Mouse (Mus musculus) ovary, postnatal 36 days (tissue): ENCODE results near the gene Gpr119.
A peak's percentile ranks its signal among the peaks of the same experiment; 100 is the strongest.

Source experiments
- DNase-seq: peaks from one replicate; pipeline ENCODE4 v3.0.0; 2022; ENCODE audit warnings: low spot score, mixed read lengths

The Gpr119 gene

DNA sequence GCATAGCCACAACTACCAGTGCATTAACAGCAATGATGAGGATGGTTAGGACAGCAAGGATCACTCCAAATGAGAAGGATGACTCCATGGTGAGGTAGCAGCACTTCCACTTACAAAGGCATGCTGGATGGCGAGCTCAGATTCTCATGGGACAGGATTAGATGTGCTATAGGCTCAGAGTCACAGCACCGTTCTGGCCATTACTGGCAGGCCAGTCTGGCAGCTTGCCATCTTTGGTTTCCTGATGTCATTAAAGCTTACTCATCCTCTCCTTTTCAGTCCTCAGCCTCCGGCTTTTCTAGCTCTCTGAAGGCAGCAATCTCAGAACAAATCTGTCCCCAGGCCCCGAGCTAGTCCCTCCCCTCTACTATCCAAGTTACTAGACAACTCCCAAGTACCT, at the start of gene Gpr119:
Gene Gpr119 (minus strand): TSS at position 308 of the 400 bp plus-strand sequence.
- DNase-seq = no peak

DNA sequence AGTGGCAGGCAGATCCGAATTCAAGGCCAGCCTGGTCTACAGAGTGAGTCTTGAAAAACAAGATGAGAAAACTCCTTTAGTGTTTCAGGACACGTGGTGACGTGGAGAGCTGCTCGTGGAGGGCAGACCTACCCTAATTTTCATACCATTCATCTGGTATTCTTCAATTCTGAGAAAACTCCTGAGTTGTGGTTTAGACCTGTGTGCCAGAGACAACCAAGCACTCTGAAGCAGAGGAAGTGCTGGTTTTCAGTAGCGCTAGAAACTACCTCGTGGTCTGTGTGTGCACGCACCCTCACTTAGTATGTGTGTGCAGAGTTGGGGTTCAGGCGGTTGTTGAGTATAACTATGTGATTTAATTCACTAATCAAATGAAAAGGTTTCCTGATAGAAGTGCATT, 38.6 kb upstream of the Gpr119 start:
- no peak for DNase-seq

DNA sequence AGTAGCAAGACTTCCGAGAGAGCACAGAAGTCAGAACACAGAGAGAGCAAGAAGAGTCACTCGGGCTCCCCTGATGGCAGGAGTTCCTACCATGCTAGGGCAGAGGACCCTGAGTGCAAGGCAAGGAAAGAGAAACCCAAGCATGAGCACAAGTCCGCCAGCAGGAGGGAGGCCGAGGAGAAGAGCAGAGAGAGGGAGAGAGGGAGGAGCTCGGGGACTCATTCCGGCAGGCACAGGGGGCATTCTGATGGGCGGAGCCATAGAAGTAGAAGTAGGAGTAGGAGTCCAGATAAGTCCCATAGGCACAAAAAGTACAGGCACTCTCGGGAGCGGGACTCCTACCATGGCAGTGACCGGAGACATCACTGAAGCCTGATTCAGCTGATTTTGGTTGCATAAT, 35.4 kb upstream of the Gpr119 start:
- no peak for DNase-seq

DNA sequence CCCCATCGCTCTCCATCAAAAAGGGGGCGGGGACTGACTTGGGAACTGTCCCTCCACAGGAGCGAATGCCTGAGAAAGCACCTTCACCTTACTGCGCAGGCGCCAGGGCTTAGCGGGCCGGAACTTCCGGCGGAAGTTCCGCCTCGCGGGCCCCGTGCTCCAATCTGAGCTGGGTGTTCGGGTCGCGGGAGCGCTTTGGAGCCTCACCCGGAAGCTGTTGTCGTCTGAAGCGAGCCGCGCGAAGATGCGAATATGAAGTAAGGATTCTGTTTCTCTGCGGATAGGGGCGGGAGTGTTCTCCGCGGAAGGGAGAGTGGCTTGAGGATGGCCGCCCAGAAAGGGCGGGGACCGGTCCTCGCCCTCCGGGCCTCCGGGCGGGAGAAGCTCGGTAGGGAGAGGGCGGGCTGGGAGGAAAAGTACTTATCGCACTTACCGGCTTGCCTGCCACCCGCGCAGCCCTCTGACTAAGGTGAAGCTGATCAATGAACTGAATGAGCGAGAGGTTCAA, 20.6 kb upstream of the Gpr119 start, which contains the start of gene Rbmx2:
Gene Rbmx2 (plus strand): TSS at position 141 of the 508 bp plus-strand sequence.
- DNase-seq = peak; percentile 85

DNA sequence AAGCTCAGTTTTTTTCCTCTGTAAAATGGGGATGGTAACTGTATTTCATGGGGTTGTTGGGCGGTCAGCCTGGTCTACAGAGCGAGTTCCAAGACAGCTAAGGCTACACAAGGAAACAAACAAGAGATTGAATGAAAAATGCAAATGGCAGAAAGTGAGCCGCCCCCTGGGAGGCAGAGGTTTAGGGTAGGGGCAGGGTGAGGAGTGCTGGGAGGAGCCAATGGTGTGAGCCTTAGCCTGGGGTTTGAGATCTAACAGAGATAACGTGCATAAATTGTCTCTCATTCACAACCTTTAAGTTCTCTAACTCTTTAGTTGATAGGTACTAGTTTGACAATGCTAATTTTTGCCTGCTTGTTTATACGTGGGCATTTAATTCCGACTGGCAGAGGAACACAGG, 20.2 kb upstream of the Gpr119 start:
- DNase-seq = no peak

DNA sequence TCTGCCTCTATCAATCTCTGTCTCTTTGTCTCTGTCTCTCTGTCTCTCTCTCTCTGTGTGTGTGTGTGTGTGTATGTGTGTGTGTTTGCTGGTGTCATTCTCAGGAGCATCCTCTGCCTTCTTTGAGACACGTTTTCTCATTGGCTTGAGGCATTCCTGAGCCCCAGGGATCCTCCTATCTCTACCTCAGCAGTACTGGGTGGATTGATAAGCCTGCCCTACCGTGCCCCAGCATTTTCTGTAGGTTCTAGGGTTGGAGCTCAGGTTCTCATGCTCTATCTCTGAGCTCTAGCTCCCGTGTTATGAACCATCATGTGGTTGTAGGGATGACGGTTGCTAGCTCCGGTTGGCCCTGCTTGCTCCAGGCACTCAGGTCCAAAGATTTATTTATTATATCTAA, 9.6 kb upstream of the Gpr119 start:
- no peak for DNase-seq

DNA sequence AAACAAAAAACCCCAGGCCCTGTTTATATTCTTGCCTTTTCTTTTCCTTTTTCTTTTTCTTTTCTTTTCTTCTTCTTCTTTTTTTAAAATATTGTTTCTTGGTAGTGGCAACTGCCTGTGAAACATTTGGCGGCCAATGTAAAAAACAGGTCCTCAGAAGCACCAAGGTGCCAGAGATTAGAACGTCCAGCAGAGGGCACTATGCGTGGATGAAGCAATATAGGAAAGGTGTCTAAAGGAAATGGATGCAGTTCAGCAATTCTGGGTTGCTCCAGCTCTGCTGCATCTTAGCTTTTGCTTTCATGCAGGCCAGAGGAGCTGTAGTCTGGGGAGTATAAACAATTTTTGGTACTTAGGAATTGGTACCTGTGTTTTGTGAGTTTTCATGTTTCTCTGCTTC, 9.2 kb upstream of the Gpr119 start:
- DNase-seq = peak; percentile 12

DNA sequence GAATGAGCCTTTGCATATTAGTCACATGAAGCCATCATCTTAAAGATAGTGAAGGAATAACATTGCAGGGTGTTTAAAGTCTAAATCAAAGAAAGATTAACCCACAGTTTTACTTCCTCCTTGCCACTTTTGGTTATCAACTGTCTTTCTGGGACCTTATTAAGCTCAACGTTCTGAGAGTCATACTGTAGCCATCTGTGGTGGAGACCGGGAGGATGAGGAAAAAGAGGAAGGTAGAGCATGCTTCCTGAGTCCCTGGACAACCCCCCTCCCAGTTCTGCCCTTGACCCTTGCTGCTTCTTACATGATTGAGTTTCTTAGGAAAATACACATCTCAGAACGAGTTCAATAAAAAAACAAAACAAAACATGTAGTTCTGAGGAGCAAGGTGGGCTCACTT, 2.6 kb downstream of the Gpr119 start:
- DNase-seq = no peak

DNA sequence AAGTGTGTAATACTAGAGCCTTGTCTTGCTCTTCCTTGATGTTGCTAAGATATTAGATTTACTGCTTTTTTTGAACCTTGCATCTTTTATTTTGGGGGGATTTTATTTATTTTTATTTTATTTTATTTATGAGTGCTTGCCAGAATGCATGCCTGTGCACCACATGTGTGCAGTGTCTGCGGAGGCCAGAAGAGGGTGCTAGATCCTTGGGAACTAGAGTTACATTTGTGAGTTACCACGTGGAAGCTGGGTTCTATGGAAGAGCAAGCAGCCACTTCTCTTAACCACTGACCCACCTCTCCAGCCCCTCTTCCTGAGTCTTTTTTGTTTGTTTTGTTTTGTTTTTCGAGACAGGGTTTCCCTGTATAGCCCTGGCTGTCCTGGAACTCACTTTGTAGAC, 4.7 kb downstream of the Gpr119 start:
- DNase-seq = no peak

DNA sequence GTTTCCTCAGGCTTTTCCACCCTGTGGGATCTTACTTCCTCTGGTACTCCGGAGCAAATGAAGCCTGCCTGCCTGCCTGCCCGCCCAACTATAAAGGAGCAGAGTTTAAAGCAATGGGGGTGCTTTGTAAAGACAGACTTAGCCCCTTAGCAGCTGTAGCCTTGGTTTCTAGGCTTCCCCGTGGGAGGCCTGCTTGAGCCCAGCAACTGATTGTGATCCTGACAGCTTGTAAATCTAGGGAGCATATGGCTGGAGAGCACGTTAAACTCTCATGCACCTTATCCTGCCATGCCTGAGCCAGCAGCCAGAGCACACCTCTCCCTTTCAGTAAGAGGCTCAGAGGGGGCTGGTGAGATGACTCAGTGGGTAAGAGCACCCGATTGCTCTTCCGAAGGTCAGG, 7.5 kb downstream of the Gpr119 start:
- DNase-seq = no peak

DNA sequence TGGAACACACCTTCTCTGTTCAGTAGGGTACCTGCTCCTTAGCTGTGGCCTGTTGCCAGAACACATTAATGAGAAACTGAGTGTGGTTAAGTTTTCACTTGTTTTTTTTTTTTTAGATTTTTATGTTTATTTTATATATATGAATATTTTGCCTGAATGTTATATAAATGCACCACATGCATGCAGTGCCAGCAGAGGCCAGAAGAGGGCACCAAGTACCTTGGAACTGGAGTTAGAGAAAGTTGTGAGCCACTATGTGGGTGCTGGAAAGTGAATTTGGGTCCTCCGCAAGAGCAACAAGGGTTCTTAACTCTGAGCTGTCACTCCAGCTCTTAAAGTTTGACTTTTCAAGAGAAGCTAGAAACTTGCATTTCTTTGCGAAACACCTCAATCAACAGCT, 30.2 kb downstream of the Gpr119 start:
- peak; percentile 10 for DNase-seq

DNA sequence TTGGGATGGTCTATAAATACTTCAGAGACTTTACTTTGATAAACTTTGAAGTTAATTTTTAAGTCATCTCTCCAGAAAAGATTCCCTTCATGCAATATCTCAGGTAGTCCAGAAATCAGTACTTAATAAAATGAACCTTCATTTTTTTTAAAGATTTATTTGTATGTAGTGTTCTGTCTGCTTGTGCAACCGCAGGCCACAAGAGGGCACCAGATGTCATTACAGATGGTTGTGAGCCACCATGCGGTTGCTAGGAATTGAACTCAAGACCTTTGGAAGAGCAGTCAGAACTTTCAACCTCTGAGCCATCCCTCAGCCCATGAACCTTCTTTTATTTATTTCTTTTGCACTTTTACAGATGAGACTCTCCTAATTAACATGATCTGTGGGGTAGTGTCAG, 37.2 kb downstream of the Gpr119 start:
- no peak for DNase-seq

DNA sequence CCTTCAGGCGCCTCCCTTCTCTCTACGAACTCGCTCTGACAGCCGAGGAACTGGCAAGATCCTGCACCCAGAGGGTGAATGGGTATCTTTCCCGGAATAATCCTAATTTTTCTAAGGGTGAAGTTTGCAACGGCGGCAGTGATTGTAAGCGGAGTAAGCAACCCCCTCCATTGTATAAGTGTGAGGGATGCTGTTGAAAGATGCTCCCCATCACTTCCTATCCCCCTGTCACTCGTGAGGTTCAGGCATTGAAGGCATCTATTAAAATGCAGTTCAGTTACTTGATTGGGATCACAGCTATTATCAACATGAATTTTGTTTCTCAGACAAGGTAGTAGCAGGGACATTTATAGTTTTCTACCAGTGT, 50.2 kb downstream of the Gpr119 start:
- DNase-seq = no peak

DNA sequence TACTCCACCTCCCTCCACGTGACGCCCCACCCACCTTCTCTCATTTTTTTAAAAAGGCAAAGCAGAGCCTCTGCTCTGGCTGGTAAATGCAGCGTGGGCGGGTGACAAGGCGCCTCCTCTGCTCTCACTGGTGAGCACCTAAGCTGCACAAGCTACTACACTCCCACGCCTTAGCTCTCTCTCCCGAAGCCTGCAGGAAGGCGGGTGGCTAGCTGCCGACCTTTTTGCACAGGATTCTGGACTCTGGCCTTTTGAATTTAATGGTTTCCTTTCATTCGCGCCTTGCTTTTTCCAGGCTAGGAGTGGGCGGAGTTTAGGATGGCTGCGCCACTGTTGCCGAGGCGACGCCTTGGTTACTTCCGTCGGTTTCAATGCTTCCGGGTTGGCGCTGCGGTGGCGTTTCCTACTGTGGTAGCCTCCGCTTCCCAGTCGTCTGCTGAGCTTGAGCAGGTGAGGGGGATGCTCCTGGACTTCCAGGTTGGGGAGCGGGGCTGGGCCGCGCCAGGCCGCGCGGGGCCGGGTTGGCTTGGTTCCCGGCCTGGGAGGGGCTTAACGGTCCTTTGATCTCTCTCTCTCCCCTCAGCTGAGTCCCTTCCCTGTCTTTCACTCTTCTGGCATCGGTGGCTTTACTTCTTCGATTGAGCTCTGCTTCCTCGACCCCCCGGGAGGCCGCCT, 50.8 kb downstream of the Gpr119 start, which contains the start of gene Slc25a14:
Gene Slc25a14 (plus strand): TSS at position 35 of the 675 bp plus-strand sequence.
- DNase-seq = peak; percentile 73

DNA sequence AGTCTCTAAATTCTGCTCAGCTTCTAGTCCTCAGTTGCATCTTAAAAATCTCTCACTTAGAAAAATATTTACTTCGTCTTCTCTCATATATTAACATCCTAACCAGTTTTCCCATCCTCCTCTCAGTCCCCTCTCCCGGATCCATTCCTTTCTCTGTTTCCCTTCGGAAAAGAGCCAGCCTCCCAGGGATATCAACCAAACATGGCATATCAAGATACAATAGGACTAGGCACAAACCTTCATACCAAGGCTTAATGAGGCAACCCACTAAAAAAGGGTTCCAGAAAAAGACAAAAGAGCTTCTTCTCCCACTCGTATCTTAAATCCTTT, 51.3 kb downstream of the Gpr119 start:
- DNase-seq = no peak
